Comparison of ENCODE assay signal across 9 mouse cellular contexts in genomic region chr3:101163160-101163990, GRCm38 (mm10). TPM values are rescaled to one million over a fixed set of nuclear protein-coding genes. Genes with fewer than 3 reads are reported as not detected.
DNase-seq lines count a peak whose midpoint lies in the region; ATAC-seq and TF ChIP-seq lines count a peak whose summit lies in the region.
"Had no signal": no experiment of that assay in that cellular context is flagged by ENCODE, and none has a peak within 500 bp of the region (broad histone marks: within the 10 kb centered on the region; RNA-seq: fewer than 3 reads in every experiment).

No protein-coding gene starts in this region.

- no peaks in the 10 kb centered on the region for H3K9me3 ChIP-seq in heart, postnatal 0 days (replicated peaks; ENCODE audit: control insufficient read depth, low read length)
- H3K9me3 ChIP-seq in heart, embryonic 12.5 days (replicated peaks) = 0 out of 2 replicates have a peak, but pooled peaks cover 2% of the 10 kb centered on the region
- H3K9me3 ChIP-seq in forebrain, embryonic 15.5 days = no peaks in the 10 kb centered on the region
- no peaks in the 10 kb centered on the region for H3K9me3 ChIP-seq in kidney, embryonic 15.5 days (replicated peaks)
- H3K9me3 ChIP-seq: lung, embryonic 15.5 days had no signal

- H3K36me3 ChIP-seq in heart, postnatal 0 days (replicated peaks; ENCODE audit: control insufficient read depth, insufficient read depth, low read length) = no peaks in the 10 kb centered on the region
- H3K36me3 ChIP-seq in heart, embryonic 12.5 days = no peaks in the 10 kb centered on the region
- no peaks in the 10 kb centered on the region for H3K36me3 ChIP-seq in forebrain, embryonic 15.5 days
- H3K36me3 ChIP-seq in kidney, embryonic 15.5 days = no peaks in the 10 kb centered on the region
- no peaks in the 10 kb centered on the region for H3K36me3 ChIP-seq in kidney, adult 2 months (ENCODE audit: control insufficient read depth, insufficient read depth, low read length)
- H3K36me3 ChIP-seq: lung, embryonic 15.5 days had no signal

- no peaks in the 10 kb centered on the region for H3K27me3 ChIP-seq in heart, postnatal 0 days (ENCODE audit: control insufficient read depth, insufficient read depth, low read length)
- no peaks in the 10 kb centered on the region for H3K27me3 ChIP-seq in heart, embryonic 12.5 days (replicated peaks)
- H3K27me3 ChIP-seq in forebrain, embryonic 15.5 days = no peaks in the 10 kb centered on the region
- no peaks in the 10 kb centered on the region for H3K27me3 ChIP-seq in kidney, embryonic 15.5 days
- no peaks in the 10 kb centered on the region for H3K27me3 ChIP-seq in kidney, adult 2 months (replicated peaks; ENCODE audit: control insufficient read depth, insufficient read depth, low read length)

- WGBS in heart, postnatal 0 days = 53% methylated on average over 16 of the region's 16 CpGs
- WGBS in heart, embryonic 12.5 days = 52% methylated on average over 16 of the region's 16 CpGs
- WGBS in forebrain, embryonic 15.5 days = 51% methylated on average over 16 of the region's 16 CpGs
- 42% methylated on average over 16 of the region's 16 CpGs for WGBS in kidney, embryonic 15.5 days
- 63% methylated on average over 16 of the region's 16 CpGs for WGBS in kidney, adult 2 months

- no peak for TF ChIP-seq POLR2A in kidney, adult 2 months (IDR thresholded peaks at IDR 0.05; ENCODE audit: low read depth, low read length)

- H3K4me1 ChIP-seq in heart, postnatal 0 days (ENCODE audit: control insufficient read depth, insufficient read depth) = peaks cover 25% of the 10 kb centered on the region
- peaks cover 49% of the 10 kb centered on the region for H3K4me1 ChIP-seq in heart, embryonic 12.5 days (replicated peaks)
- H3K4me1 ChIP-seq in forebrain, embryonic 15.5 days = peaks cover 26% of the 10 kb centered on the region
- H3K4me1 ChIP-seq in kidney, embryonic 15.5 days = peaks cover 27% of the 10 kb centered on the region
- no peaks in the 10 kb centered on the region for H3K4me1 ChIP-seq in kidney, adult 2 months (ENCODE audit: control insufficient read depth, insufficient read depth, low read length)

- H3K9ac ChIP-seq in heart, postnatal 0 days (replicated peaks; ENCODE audit: low read depth, low read length) = no peak overlapping the region
- H3K9ac ChIP-seq in heart, embryonic 12.5 days = no peak overlapping the region
- H3K9ac ChIP-seq in forebrain, embryonic 15.5 days (replicated peaks) = no peak overlapping the region
- no peak overlapping the region for H3K9ac ChIP-seq in kidney, embryonic 15.5 days
- H3K9ac ChIP-seq: lung, embryonic 15.5 days had no signal

- H3K4me2 ChIP-seq in heart, postnatal 0 days (ENCODE audit: low read depth, low read length) = peak overlapping the region; percentile 33
- no peak overlapping the region for H3K4me2 ChIP-seq in heart, embryonic 12.5 days
- H3K4me2 ChIP-seq in forebrain, embryonic 15.5 days (replicated peaks) = peak overlapping the region; percentile 17; the same call in 1 of the 2 replicates
- no peak overlapping the region for H3K4me2 ChIP-seq in kidney, embryonic 15.5 days
- H3K4me2 ChIP-seq: lung, embryonic 15.5 days had no signal

- peak; percentile 4 for DNase-seq in heart, postnatal 0 days (ENCODE audit: low spot score)
- peak; percentile 73 for DNase-seq in 3T3-L1 (ENCODE audit: low read depth, low spot score)
- DNase-seq in NIH3T3 (ENCODE audit: low read depth) = peak; percentile 80
- DNase-seq in testis, postnatal 14 days (ENCODE audit: low spot score) = no peak
- DNase-seq in kidney, adult 2 months = no peak

- peak; percentile 12; the same call in 1 of the 2 replicates for TF ChIP-seq CTCF in heart, postnatal 0 days (IDR thresholded peaks at IDR 0.05; ENCODE audit: low read depth)
- no peak for TF ChIP-seq CTCF in kidney, adult 2 months (conservative IDR thresholded peaks at IDR 0.05; ENCODE audit: insufficient read depth, insufficient read length, low read depth, low read length)

- no peak overlapping the region for H3K4me3 ChIP-seq in heart, postnatal 0 days (ENCODE audit: low read depth, low read length)
- no peak overlapping the region for H3K4me3 ChIP-seq in heart, embryonic 12.5 days
- no peak overlapping the region for H3K4me3 ChIP-seq in forebrain, embryonic 15.5 days
- no peak overlapping the region for H3K4me3 ChIP-seq in kidney, embryonic 15.5 days (replicated peaks)
- H3K4me3 ChIP-seq in kidney, adult 2 months (ENCODE audit: insufficient read depth, low read depth, low read length) = no peak overlapping the region
- H3K4me3 ChIP-seq: lung, embryonic 15.5 days had no signal

- no peak overlapping the region for H3K27ac ChIP-seq in heart, postnatal 0 days (ENCODE audit: low read depth)
- no peak overlapping the region for H3K27ac ChIP-seq in heart, embryonic 12.5 days (ENCODE audit: poor library complexity, severe bottlenecking)
- 0 out of 2 replicates have a peak overlapping the region, but pooled peaks have one; percentile 64 for H3K27ac ChIP-seq in forebrain, embryonic 15.5 days (replicated peaks)
- H3K27ac ChIP-seq in kidney, embryonic 15.5 days = no peak overlapping the region
- no peak overlapping the region for H3K27ac ChIP-seq in kidney, adult 2 months (ENCODE audit: insufficient read depth, low read depth, low read length)
- H3K27ac ChIP-seq: lung, embryonic 15.5 days had no signal

- ATAC-seq in heart, postnatal 0 days (ENCODE audit: insufficient read depth, low read depth) = no peak
- no peak for ATAC-seq in heart, embryonic 12.5 days (ENCODE audit: insufficient number of reproducible peaks, low FRiP score)
- peak; percentile 51 for ATAC-seq in forebrain, embryonic 15.5 days (replicated peaks)
- ATAC-seq in kidney, embryonic 15.5 days (replicated peaks; ENCODE audit: low FRiP score) = no peak

- TF ChIP-seq EP300 in heart, postnatal 0 days (IDR thresholded peaks at IDR 0.05; ENCODE audit: low read depth) = no peak

RNA-seq across cellular contexts. Expression of gene Ptgfrn, which starts 53.3 kb away (rescaled TPM):
- total RNA-seq in heart, postnatal 0 days (2014; rRNA removed; ENCODE audit: low replicate concordance) = 61.5 and 74.4 TPM in 2 replicates
- polyA plus RNA-seq in heart, postnatal 0 days (2015; fragmentation: Nextera tagmentation; extraction: Ambion mirVana) = 4.6 and 5.2 TPM in 2 replicates
- 6.8 and 7.3 TPM in 2 replicates for polyA plus RNA-seq in heart, embryonic 12.5 days (2016; fragmentation: Nextera tagmentation; extraction: Ambion mirVana)
- polyA plus RNA-seq in forebrain, embryonic 15.5 days (2015; fragmentation: Nextera tagmentation; extraction: Ambion mirVana) = 3.4 and 3.8 TPM in 2 replicates
- 2.8 and 2.9 TPM in 2 replicates for polyA plus RNA-seq in kidney, embryonic 15.5 days (2015; fragmentation: Nextera tagmentation; extraction: Ambion mirVana)
- polyA plus RNA-seq in kidney, adult 2 months (2012; rRNA removed) = 5.2 and 5.5 TPM in 2 replicates

Comparison
In these comparisons a context has a peak if more than half of its experiments do, and no peak if none do; other contexts are left out.
1. H3K4me2 ChIP-seq: peak in heart, postnatal 0 days (single experiment) and forebrain, embryonic 15.5 days (single experiment); none in heart, embryonic 12.5 days (single experiment) and kidney, embryonic 15.5 days (single experiment).
2. DNase-seq: peak in heart, postnatal 0 days (single experiment), 3T3-L1 (single experiment) and NIH3T3 (single experiment); none in testis, postnatal 14 days (single experiment) and kidney, adult 2 months (single experiment).